Mouse (Mus musculus) layer of hippocampus, adult 2 months (tissue): ENCODE measurements around the gene Arhgap40. TPM values are rescaled to one million over a fixed set of nuclear protein-coding genes. Genes with fewer than 3 reads are reported as not detected.

Experiments used
- DNase-seq, 2 experiments: peaks; one replicate each; pipeline ENCODE4 v3.0.0; 2022; ENCODE audit warnings: low spot score in 2 of 2
- H3K27ac ChIP-seq: fragments of 200-600 bp; 2 replicates; pipeline ENCODE4 v1.8.1; 2022
- H3K4me3 ChIP-seq: fragments of 200-600 bp; 2 replicates; pipeline ENCODE4 v1.8.1; 2022; ENCODE audit warnings: mild to moderate bottlenecking
- CTCF ChIP-seq: fragments of 200-600 bp; conservative IDR thresholded peaks from 2 replicates; pipeline ENCODE4 v1.8.1; 2022; ENCODE audit warnings: antibody characterized with exemption, mild to moderate bottlenecking, moderate library complexity
- total RNA-seq, 2 experiments: library from RNA; stranded (reverse); gene quantifications; 2 replicates each; pipeline ENCODE4 v1.2.3; 2021

Gene Arhgap40
- total RNA-seq, 2 experiments from 2014 or later, result not detected

- Histone ChIP-seq H3K27ac (no peak overlapping the region), H3K4me3 (no peak overlapping the region)
- no peak for TF ChIP-seq CTCF
- no peak for DNase-seq
These were observed 10.5 kb downstream of the Arhgap40 start for GRCm38 (mm10) chr2:158523060-158523459.

GRCm38 (mm10) chr2:158524129-158524860, 11.7 kb downstream of the Arhgap40 start:
- Histone ChIP-seq H3K4me3 (peak overlapping the region; percentile 18; the same call in 1 of the 2 replicates), H3K27ac (no peak overlapping the region)
- TF ChIP-seq CTCF, result no peak
- peak; percentile 28 to 30 for DNase-seq

- H3K4me3 ChIP-seq, result no peak overlapping the region
- peak; percentile 96 for TF ChIP-seq CTCF
- peak; percentile 48 to 72 for DNase-seq
- H3K27ac ChIP-seq, result no peak overlapping the region
These were observed 21.5 kb downstream of the Arhgap40 start for GRCm38 (mm10) chr2:158534090-158534489.

DNA sequence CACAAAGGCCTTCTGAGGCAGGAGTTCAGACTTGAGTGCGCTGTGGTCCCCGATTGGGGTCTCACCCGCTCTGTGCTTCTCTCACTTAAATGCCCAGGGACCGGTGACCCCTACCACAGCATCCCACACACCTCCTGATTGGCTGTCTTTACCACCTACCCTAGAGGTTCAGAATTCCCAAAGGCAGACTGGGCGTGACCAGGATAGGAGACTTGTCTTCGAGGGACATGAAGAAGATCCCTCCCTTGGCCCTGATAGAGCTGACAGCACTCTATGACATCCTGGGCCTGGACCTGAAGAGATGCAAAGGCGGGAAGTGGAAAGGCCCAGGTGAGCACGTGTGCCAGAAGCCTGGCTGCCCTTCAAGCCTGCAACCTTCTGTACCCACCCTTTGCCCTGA, 22.0 kb downstream of the Arhgap40 start:
- DNase-seq, result no peak
- no peak for TF ChIP-seq CTCF
- H3K4me3 ChIP-seq, result no peak overlapping the region
- no peak overlapping the region for H3K27ac ChIP-seq

GRCm38 (mm10) chr2:158539433-158540305, 27.1 kb downstream of the Arhgap40 start:
- no peak for TF ChIP-seq CTCF
- Histone ChIP-seq H3K4me3 (no peak overlapping the region), H3K27ac (no peak overlapping the region)
- peak in 1 of 2 experiments; percentile 29 for DNase-seq

GRCm38 (mm10) chr2:158541286-158541685, 28.7 kb downstream of the Arhgap40 start:
- no peak for DNase-seq
- Histone ChIP-seq H3K27ac (no peak overlapping the region), H3K4me3 (no peak overlapping the region)
- no peak for TF ChIP-seq CTCF

DNA sequence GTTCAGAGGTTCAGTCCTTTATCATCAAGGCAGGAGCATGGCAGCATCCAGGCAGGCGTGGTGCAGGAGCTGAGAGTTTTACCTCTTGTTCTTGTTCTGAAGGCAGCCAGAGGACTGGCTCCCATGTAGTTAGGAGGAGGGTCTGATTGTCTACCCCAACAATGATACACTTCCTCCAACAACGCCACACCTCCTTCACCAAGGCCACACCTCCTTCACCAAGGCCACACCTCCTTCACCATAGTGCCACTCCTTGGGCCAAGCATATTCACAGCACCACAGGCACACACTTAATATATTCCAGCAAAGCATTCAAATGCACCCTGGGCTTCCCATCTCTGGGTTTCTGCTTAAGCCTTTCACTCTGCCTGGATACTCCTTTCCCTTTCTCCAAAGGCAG, 32.7 kb downstream of the Arhgap40 start:
- Histone ChIP-seq H3K4me3 (no peak overlapping the region), H3K27ac (no peak overlapping the region)
- DNase-seq, result no peak
- TF ChIP-seq CTCF, result no peak

GRCm38 (mm10) chr2:158546751-158547150, 34.2 kb downstream of the Arhgap40 start:
- peak; percentile 94 for TF ChIP-seq CTCF
- Histone ChIP-seq H3K4me3 (no peak overlapping the region), H3K27ac (no peak overlapping the region)
- DNase-seq, result peak; percentile 73 to 78

DNA sequence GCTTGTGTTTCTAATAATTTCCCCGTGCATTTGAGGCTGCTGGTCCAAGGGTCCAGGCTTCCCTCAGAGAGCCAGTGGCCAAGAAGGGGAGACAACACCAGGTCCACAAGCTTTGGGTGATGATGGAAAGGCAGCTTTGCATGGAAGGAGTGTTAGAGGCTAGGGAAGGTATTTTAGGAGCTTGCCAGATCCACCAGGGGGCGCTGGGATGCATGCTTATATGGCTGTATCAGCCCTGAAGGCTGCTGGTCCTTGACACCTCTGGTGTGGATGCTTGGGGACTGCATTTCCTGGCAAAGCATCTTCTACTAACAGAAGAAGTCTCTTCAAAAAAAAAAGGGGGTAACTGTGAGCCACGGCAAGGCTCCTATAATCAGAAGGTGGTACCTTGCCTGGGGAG, 37.5 kb downstream of the Arhgap40 start:
- peak; percentile 97 for TF ChIP-seq CTCF
- peak; percentile 70 to 88 for DNase-seq
- Histone ChIP-seq H3K27ac (no peak overlapping the region), H3K4me3 (no peak overlapping the region)

DNA sequence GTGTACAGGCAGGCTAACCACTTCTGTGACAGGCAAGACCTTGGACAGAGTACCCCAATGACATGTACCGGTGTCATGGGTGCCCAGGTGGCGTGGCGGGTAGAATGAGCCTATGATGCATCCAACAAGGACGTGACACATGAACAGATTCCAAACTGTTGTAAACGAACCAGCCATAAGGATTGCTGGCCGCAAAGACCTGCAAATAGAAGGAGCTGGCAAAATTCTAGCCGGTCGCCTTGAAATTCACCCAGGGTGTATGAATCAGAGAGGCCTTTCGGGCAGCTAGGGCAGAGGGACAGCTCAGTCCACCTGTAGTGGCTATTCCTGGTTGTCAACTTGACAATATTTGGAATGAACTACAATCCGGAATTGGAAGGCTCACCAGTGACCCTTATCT, 41.8 kb downstream of the Arhgap40 start:
- Histone ChIP-seq H3K4me3 (no peak overlapping the region), H3K27ac (no peak overlapping the region)
- DNase-seq, result no peak
- no peak for TF ChIP-seq CTCF

DNA sequence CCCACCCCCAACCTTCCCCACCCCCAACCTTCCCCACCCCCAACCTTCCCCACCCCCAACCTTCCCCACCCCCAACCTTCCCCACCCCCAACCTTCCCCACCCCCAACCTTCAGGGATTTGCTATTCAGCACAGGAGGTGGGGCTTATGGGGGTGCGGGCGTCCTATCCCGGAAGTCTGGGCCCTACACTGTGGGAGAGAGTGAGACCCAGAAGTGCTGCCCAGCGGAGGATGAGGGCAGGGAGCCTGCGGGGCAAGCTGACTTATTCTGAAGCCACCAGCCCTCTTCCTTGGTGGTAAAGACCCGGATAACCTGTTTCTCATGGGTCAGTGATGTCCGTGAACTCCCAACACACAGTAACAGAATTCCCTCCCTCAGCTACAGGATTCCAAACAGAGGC, 42.7 kb downstream of the Arhgap40 start:
- no peak for DNase-seq
- TF ChIP-seq CTCF, result no peak
- no peak overlapping the region for H3K27ac ChIP-seq
- H3K4me3 ChIP-seq, result no peak overlapping the region; the same call in 1 of the 2 replicates

- Histone ChIP-seq H3K4me3 (peak overlapping the region; percentile 33; the same call in 1 of the 2 replicates), H3K27ac (no peak overlapping the region)
- no peak for DNase-seq
- no peak for TF ChIP-seq CTCF
These were observed 43.2 kb downstream of the Arhgap40 start for GRCm38 (mm10) chr2:158555812-158556211.

DNA sequence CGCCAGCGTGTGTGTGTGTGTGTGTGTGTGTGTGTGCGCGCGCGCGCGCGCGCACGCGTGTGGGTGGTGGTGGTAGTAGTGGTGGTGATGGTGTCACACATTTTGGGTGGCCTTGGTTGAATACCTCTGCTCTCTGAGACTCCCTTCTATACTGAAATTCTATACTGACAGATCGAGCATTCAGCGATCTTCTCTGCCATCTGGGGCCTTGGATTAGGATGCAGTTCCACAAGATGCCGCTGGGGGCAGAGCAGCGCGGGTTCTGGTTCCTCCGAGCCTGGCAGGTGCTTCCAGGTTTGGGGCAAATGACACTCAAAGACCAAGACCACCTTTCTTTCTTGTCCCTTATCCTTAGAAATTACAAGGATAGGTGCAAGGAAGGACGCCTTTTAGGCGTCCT, 43.6 kb downstream of the Arhgap40 start:
- Histone ChIP-seq H3K27ac (no peak overlapping the region), H3K4me3 (peak overlapping the region; percentile 33; the same call in 1 of the 2 replicates)
- peak; percentile 88 for TF ChIP-seq CTCF
- DNase-seq, result peak; percentile 67 to 88
